Mouse (Mus musculus) ES-Bruce4 (cell line): Measurements from ENCODE around the gene Ifi44.

ENCODE experiments used
- CTCF ChIP-seq: IDR thresholded peaks from one replicate; pipeline ENCODE4 v1.8.1; 2011; ENCODE audit warnings: low read depth, low read length
- POLR2A ChIP-seq: IDR thresholded peaks from one replicate; pipeline ENCODE4 v1.8.1; 2011; ENCODE audit warnings: low read length; ENCODE audit not compliant: insufficient read depth

DNA sequence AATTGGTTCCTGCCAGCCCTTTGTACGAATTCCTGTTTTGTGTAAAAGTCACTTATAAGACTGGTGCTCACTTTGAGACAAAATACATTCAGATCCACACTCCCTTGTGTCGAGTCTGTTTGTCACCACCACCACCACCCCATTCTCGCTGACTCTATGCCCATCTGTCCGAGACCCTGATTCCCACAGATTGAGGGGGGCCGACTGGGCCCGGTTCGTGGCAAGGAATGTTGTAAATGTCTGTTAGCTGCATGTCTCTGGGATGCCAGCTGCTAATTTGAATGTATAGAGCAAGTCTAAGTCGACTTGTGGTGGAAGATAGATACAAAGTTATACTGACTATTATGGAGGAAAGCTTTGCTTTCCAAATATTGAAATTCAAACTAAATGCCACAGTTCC lies 38.9 kb upstream of the Ifi44 start:
- no peak for TF ChIP-seq CTCF
- no peak for TF ChIP-seq POLR2A
